Mouse (Mus musculus) telencephalon, adult 2 months (tissue): ENCODE results near the gene Nr1h2.
A peak's percentile ranks its signal among the peaks of the same experiment; 100 is the strongest.

Experiments used
- DNase-seq: peaks from one replicate; pipeline ENCODE4 v3.0.0-alpha.2; 2011; ENCODE audit warnings: low read depth, low spot score

Gene Nr1h2

DNA sequence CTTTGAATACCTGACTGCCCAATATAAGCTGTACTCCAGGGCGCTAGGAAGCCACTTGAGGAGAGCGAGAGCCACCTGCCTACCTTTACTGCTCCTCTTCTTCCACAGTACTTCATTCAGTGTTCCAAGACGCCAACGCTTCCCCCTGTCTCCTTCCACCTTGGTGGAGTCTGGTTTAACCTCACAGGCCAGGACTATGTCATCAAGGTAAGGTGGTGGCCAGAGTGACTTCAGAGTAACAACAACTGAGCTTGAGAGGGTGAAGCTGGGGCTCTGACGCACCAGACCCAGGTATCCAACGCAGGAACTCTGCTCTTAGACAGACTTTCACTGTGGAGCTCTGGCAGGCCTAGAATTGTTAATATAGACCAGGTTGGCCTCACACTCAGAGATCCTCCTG is 31.9 kb upstream of the Nr1h2 start:
- no peak for DNase-seq

DNA sequence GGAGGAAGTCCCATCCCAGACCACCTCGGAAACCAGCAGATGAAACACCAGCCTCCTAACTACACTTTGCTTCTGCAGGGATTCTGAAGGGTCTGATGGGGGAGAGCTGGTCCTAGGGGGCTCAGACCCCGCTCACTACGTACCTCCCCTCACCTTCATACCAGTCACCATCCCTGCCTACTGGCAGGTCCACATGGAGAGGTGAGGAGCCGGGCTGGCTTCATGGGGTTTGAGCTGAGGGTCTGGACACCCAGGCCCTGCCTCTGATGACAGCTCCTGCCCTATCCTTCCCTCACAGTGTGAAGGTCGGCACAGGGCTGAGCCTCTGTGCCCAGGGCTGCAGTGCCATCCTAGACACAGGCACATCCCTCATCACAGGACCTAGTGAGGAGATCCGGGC is 31.2 kb upstream of the Nr1h2 start:
- DNase-seq, result no peak

DNA sequence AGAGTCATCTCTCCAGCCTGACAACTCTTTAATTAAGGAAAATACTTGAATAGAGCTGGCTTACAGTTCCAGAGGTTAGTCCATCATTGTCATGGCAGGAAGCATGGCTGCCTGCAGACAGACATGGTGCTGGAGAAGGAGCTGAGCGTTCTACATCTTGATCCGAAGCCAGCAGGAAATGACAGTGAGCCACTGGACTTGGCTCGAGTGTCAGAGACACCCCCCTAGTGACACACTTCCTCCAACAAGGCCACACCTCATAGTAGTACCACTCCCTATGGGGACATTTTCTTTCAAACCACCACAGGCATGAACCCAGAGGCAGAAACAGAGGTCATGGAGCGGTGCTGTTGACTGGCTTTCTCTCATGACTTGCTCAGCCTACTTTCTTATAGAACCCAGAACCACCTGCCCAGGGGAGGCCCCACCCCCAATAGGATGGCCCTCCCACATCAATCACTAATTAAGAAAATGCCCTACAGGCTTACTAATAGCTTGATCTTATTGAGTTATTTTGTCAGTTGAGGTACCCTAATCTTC is 30.6 kb upstream of the Nr1h2 start:
- DNase-seq, result no peak

DNA sequence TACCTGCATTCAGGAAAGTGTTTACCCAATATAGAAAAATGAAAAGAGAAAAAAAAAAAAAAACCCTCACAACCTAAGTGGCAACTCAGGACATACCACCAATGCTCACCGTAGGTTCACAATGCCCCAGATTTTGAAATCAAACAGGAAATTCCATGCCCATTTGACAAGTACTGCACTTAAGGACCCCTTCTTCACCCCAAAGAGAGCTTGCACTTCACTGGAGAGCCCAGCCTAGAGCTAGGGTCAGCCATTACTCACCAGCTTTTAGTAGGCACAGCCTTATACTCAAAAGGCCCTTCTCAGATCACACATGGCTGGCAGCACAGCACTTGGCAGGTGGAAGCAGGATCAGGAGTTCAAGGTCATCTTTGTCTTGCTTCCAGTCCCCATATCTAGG is 29.4 kb upstream of the Nr1h2 start:
- DNase-seq, result no peak

- no peak for DNase-seq
Measured at GRCm38 (mm10) chr7:44582709-44583108, 29.0 kb upstream of the Nr1h2 start.

GRCm38 (mm10) chr7:44581637-44582036 is 27.9 kb upstream of the Nr1h2 start:
- DNase-seq, result no peak

- DNase-seq, result no peak
Measured at GRCm38 (mm10) chr7:44576333-44576844, 22.6 kb upstream of the Nr1h2 start.

- no peak for DNase-seq
Measured at GRCm38 (mm10) chr7:44572956-44573484, 19.3 kb upstream of the Nr1h2 start.

GRCm38 (mm10) chr7:44572213-44572701 is 18.5 kb upstream of the Nr1h2 start, which contains the start of gene Napsa:
TSS of gene Napsa (plus strand) at chr7:44572380.
- DNase-seq, result no peak

DNA sequence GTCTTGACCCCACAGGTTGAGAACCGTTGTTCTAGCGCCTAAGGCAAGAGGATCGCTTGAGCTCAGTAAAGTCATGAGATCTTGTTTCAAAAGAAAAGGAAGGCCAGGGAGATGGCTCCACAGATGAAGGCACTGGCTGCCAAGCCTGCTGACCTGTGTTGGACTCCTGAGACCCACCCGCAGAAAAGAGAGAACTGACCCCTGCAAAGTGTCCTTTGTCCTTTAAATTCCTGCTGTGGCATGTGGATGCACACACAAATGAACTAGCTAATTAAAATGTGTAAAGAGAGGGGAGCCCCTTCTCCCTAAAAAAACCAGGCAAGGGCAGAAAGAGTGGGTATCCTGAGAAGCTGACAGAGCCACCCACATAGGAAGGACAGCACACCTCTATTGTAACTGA is 18.1 kb upstream of the Nr1h2 start:
- DNase-seq, result no peak

DNA sequence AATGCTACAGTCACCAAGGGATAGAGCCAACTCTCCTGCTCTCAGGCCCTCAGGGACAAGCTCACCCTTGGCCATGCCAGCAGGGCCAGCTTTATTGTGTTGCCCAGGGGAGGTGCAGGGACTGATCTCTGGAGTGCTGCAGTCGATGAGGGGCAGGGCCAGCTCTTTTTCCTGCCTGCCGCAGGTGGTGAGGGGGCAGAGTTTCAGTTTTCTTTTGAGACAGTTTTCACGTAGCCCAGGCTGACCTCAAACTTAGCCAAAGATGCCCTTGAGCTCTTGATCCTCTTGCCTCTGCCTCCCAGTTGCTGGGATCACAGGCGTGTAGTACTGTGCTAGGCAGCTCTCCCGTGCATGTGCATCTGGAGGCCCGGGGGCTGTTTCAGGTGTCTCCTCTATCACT is 17.2 kb upstream of the Nr1h2 start:
- no peak for DNase-seq

DNA sequence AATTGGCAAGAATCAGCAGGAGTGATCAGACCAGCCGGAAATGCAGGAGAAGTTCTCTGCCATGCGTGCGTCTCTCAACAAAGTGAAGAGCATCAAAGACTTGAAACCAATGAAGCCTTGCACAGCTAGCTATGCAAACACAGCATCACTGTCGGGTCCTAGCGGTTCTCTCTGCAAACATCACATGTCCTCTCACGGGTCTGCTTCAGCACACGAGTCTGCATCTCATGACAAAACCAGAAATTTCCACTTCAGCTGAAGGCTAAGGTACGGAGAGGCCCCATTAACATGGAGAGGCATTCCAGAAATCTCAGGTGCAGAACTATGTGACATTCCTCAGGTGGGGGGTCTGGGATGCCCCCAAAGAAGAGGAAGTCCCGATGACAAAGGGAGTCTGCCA is 15.1 kb upstream of the Nr1h2 start:
- DNase-seq, result no peak

- DNase-seq, result no peak
Measured at GRCm38 (mm10) chr7:44565414-44565813, 11.7 kb upstream of the Nr1h2 start.

GRCm38 (mm10) chr7:44564486-44564885 is 10.7 kb upstream of the Nr1h2 start:
- no peak for DNase-seq

- no peak for DNase-seq
Measured at GRCm38 (mm10) chr7:44563284-44563683, 9.5 kb upstream of the Nr1h2 start.

GRCm38 (mm10) chr7:44560435-44561400 is 7.0 kb upstream of the Nr1h2 start:
- peak; percentile 59 for DNase-seq

- DNase-seq, result no peak
Measured at GRCm38 (mm10) chr7:44557629-44558028, 3.9 kb upstream of the Nr1h2 start.

DNA sequence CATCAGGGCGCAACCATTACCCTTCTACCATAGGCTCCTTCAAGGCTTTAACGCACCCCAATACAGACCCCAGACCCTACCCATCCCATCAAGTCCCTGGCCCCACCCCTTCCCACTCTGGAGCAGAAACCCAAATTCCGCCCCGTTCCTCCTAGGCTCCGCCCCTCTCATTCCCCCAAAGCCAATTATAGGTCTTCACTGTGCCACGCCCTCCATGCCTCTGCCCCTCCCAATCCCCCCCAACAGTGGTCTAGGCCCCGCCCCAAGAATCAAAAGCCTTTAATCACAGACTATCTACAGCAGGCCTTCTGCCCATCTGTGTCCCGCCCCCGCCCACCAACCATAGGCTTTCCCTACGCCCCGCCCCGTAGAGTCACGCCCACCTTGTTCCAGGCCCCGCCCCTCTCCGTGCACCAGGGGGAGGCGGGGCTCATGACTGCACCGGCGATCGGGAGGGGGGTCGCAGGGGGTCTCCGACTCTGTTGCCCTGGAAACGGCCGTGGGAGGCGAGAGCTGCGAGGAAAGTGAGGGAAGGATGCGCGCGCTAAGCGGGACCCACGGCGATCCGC is 471 bp downstream of the Nr1h2 start:
- DNase-seq, result peak; percentile 42

DNA sequence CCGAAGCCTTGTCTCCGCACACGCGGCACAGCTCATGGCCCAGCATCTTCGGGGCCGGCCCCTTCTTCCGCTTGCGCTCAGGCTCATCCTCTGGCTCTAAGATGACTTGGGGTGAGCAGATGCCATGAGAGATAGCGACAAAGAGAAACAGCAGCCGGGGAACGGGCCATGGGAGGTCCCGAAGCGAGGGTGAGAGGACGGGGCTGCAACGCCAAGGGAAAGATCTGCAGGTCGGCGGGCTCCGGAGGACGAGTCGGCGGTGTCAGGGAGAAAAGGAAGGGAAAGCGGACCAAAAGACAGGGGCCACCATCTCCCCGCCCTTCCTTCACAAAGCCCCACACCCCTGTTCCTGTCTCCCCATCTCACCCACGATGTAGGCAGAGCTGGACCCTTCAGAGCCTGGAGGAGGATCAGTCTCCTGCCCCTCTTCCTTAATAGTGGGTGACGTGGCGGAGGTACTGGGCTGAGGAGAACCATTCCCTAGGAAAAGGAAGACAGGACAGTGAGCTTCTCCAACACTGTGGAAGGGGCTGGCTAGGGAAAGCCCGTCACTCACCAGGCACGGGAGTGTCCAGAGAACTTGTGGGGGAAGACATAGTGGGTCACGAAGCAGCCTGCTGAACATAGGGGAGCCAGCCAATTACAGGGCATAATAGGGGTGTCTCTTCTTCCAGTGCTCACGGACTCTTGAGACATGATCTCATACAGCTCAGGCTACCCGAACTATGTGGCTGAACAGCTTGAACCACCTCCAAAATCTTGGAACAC is 1.4 kb downstream of the Nr1h2 start:
- no peak for DNase-seq

- no peak for DNase-seq
Measured at GRCm38 (mm10) chr7:44551731-44552130, 2.0 kb downstream of the Nr1h2 start.

DNA sequence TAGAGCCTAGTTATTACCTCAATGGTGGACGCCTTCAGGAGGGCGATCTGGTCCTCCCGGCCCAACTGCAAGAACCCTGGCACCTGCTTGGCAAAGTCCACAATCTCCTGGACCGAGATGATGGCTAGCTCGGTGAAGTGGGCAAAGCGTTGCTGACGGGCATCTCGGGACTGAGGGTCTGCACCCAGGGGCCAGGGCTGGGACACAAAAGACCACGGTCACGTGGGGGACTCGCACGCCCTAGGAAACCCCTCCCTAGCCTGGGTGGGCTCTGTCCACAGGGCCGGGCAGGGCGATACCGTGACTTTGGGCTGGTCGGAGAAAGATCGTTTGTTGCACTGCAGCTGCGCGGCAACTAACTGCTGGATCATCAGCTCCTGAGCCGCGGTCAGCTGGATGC is 2.5 kb downstream of the Nr1h2 start:
- DNase-seq, result no peak

- DNase-seq, result no peak
Measured at GRCm38 (mm10) chr7:44550409-44550678, 3.4 kb downstream of the Nr1h2 start.
